Mouse (Mus musculus): ENCODE data around the gene Kcnk13.

DNA sequence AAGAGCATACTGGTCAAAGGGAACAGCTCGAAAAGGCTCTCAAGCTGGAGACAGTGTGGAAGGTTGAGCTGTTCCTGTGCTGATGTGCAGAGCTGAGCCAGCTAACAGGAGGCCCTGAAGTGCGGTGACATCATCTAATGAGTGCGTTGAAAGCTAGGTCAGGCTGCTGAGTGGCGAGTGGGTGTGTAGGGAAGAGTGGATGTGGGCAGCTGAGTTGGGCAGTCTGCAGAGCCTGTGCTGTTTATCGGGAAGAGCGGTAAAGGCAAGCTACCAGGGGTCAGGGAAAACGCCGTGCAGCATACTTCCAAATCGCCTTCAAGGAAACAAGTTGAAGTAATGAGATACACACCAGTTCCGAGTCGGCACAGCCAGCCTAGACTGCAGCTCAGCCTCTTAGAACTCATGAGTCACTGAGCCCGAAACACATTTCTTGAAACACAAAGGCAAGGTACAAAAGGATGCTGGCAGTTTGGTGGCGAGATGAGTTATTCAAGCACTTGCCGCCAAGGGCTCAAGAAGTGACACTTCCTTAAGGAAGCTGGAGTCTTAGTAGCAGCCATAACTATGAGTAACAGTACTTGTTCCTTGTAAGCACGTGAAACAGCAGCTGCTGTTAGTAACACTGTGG is 46.4 kb upstream of the Kcnk13 start:
- TF ChIP-seq CTCF (IDR thresholded peaks at IDR 0.05; ENCODE audit: low read depth, low read length) = no peak
- no peak for TF ChIP-seq TAL1 (conservative IDR thresholded peaks at IDR 0.05; ENCODE audit: low read depth, low read length)
- no peak for TF ChIP-seq GATA1 (IDR thresholded peaks at IDR 0.05; ENCODE audit: borderline replicate concordance, low read length)
- no peak for TF ChIP-seq GATA2 (IDR thresholded peaks at IDR 0.05; ENCODE audit: borderline replicate concordance, low read depth, low read length)

Data from G1E (cell line).